Mouse (Mus musculus): ENCODE data around the gene Inpp5a.

The Inpp5a gene

GRCm38 (mm10) chr7:139439922-139440895 is 51.3 kb downstream of the Inpp5a start:
- no peak for DNase-seq (ENCODE audit: low spot score in 2 of 2)

GRCm38 (mm10) chr7:139441022-139441421 is 52.1 kb downstream of the Inpp5a start:
- DNase-seq (ENCODE audit: low spot score in 2 of 2) = no peak

GRCm38 (mm10) chr7:139441761-139442211 is 52.9 kb downstream of the Inpp5a start:
- DNase-seq (ENCODE audit: low spot score in 2 of 2) = no peak

- no peak for DNase-seq (ENCODE audit: low spot score in 2 of 2)
These were observed 56.7 kb downstream of the Inpp5a start for GRCm38 (mm10) chr7:139445621-139446020.

GRCm38 (mm10) chr7:139447381-139447780 is 58.5 kb downstream of the Inpp5a start:
- no peak for DNase-seq (ENCODE audit: low spot score in 2 of 2)

GRCm38 (mm10) chr7:139450186-139450998 is 61.5 kb downstream of the Inpp5a start:
- no peak for DNase-seq (ENCODE audit: low spot score in 2 of 2)

- DNase-seq (ENCODE audit: low spot score in 2 of 2) = no peak
These were observed 62.8 kb downstream of the Inpp5a start for GRCm38 (mm10) chr7:139451711-139452110.

- no peak for DNase-seq (ENCODE audit: low spot score in 2 of 2)
These were observed 63.3 kb downstream of the Inpp5a start for GRCm38 (mm10) chr7:139452199-139452598.

GRCm38 (mm10) chr7:139453198-139453597 is 64.3 kb downstream of the Inpp5a start:
- DNase-seq (ENCODE audit: low spot score in 2 of 2) = no peak

- no peak for DNase-seq (ENCODE audit: low spot score in 2 of 2)
These were observed 65.4 kb downstream of the Inpp5a start for GRCm38 (mm10) chr7:139454285-139454684.

- DNase-seq (ENCODE audit: low spot score in 2 of 2) = no peak
These were observed 67.8 kb downstream of the Inpp5a start for GRCm38 (mm10) chr7:139456759-139457158.

- no peak for DNase-seq (ENCODE audit: low spot score in 2 of 2)
These were observed 72.4 kb downstream of the Inpp5a start for GRCm38 (mm10) chr7:139461344-139461743.

GRCm38 (mm10) chr7:139462142-139462541 is 73.2 kb downstream of the Inpp5a start:
- DNase-seq (ENCODE audit: low spot score in 2 of 2) = no peak

- DNase-seq (ENCODE audit: low spot score in 2 of 2) = no peak
These were observed 76.6 kb downstream of the Inpp5a start for GRCm38 (mm10) chr7:139465538-139465937.

- no peak for DNase-seq (ENCODE audit: low spot score in 2 of 2)
These were observed 77.7 kb downstream of the Inpp5a start for GRCm38 (mm10) chr7:139466484-139467176.

GRCm38 (mm10) chr7:139467177-139467895 is 78.4 kb downstream of the Inpp5a start:
- peak in 1 of 2 experiments; percentile 23 for DNase-seq (ENCODE audit: low spot score in 2 of 2)

GRCm38 (mm10) chr7:139467896-139468279 is 79.0 kb downstream of the Inpp5a start:
- peak in 1 of 2 experiments; percentile 29 for DNase-seq (ENCODE audit: low spot score in 2 of 2)

- no peak for DNase-seq (ENCODE audit: low spot score in 2 of 2)
These were observed 79.5 kb downstream of the Inpp5a start for GRCm38 (mm10) chr7:139468440-139468839.

- no peak for DNase-seq (ENCODE audit: low spot score in 2 of 2)
These were observed 80.5 kb downstream of the Inpp5a start for GRCm38 (mm10) chr7:139469457-139469856.

- no peak for DNase-seq (ENCODE audit: low spot score in 2 of 2)
These were observed 81.6 kb downstream of the Inpp5a start for GRCm38 (mm10) chr7:139470481-139470880.

GRCm38 (mm10) chr7:139472052-139472451 is 83.1 kb downstream of the Inpp5a start:
- DNase-seq (ENCODE audit: low spot score in 2 of 2) = no peak

Data from urinary bladder, postnatal 4 days (tissue).